Mouse (Mus musculus): ENCODE results near the gene Fam149b. TPM values are rescaled to one million over a fixed set of nuclear protein-coding genes. Genes with fewer than 3 reads are reported as not detected.

Fam149b gene
- 75.8 TPM for polyA plus RNA-seq (2017; shearing (Covaris generic))

GRCm38 (mm10) chr14:20347991-20348541 is at the start of gene Fam149b, which contains the start of gene Ecd:
TSS of gene Fam149b (plus strand) at chr14:20348162.
TSS of gene Ecd (minus strand) at chr14:20348121.

GRCm38 (mm10) chr14:20388441-20389129 is 40.6 kb downstream of the Fam149b start, which contains the start of gene Dnajc9:
TSS of gene Dnajc9 (minus strand) at chr14:20388910.

DNA sequence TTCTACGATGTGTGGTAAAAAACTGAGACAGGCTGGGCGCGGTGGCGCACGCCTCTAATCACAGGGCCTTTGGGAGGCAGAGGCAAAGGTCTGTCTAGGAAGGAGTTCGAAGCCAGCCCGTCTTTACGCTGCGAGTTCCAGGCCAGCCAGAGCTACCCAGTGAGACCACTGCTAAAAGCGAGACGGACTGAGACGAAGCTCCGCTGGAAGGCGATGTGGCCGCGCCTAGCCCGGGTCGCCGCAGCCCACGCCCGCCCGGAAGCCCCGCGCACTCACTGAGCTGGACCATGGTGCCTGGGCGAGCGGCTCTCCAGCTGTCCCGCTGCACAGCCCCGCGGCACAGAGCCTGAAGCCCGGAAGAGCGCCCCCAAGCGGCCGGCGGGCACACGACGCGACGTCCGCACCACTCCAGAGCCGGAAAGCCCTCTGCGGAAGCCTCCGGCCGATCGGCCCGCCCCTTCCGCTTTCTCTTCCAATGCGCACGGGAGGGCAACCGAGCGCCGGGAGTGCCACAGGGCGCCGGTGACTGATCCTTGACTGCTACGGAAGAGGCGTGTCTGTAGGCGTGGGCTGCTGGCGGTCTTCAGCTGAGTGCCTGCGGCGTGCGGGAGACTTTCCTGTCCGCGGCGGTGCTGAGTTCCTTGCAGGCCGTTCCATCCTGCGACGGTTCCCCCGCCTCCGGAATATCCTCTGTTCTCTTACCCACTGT is 45.4 kb downstream of the Fam149b start, which contains the start of gene Mrps16:
Gene Mrps16, minus strand, starts transcription at position 430 of the 709 bp plus-strand sequence.

Other genes with a start within 250 kb of the Fam149b start
- 34.3 TPM for gene Saysd1, start 209.6 kb upstream of the Fam149b start, polyA plus RNA-seq (2017; shearing (Covaris generic))
- 6.7 TPM for gene Kcnk5, start 166.4 kb upstream of the Fam149b start, polyA plus RNA-seq (2017; shearing (Covaris generic))
- gene Kcnk16, start 79.0 kb upstream of the Fam149b start, polyA plus RNA-seq (2017; shearing (Covaris generic)): not detected
- 17.6 TPM for gene Nudt13, start 53.5 kb upstream of the Fam149b start, polyA plus RNA-seq (2017; shearing (Covaris generic))
- gene Ecd, start within 50 bp of the Fam149b start, polyA plus RNA-seq (2017; shearing (Covaris generic)): 61.1 TPM
- 145 TPM for gene Dnajc9, start 40.7 kb downstream of the Fam149b start, polyA plus RNA-seq (2017; shearing (Covaris generic))
- 98.6 TPM for gene Mrps16, start 45.5 kb downstream of the Fam149b start, polyA plus RNA-seq (2017; shearing (Covaris generic))
- gene Cfap70, start 104.1 kb downstream of the Fam149b start, polyA plus RNA-seq (2017; shearing (Covaris generic)): not detected
- gene Anxa7, start 132.0 kb downstream of the Fam149b start, polyA plus RNA-seq (2017; shearing (Covaris generic)): 44.0 TPM
- gene Mss51, start 148.7 kb downstream of the Fam149b start, polyA plus RNA-seq (2017; shearing (Covaris generic)): 1.7 TPM
- 31.4 TPM for gene Ppp3cb, start 198.4 kb downstream of the Fam149b start, polyA plus RNA-seq (2017; shearing (Covaris generic))

Measured in CD4-positive, CD25-positive, alpha-beta regulatory T cell (primary cell).